Mouse (Mus musculus) G1E (cell line): ENCODE results near the gene Rgs10. TPM values are rescaled to one million over a fixed set of nuclear protein-coding genes. Genes with fewer than 3 reads are reported as not detected.

Experiments
- ATAC-seq: 2 replicates; pipeline ENCODE4 v1.8.0; 2016; ENCODE audit warnings: mild to moderate bottlenecking; ENCODE audit not compliant: insufficient number of reproducible peaks, poor library complexity, low FRiP score, severe bottlenecking; ENCODE audit errors: extremely low read depth
- DNase-seq: peaks from one replicate; pipeline ENCODE4 v3.0.0; 2012; ENCODE audit warnings: low spot score
- H3K27me3 ChIP-seq: 2 replicates; pipeline ENCODE4 v1.6.1; 2012; ENCODE audit warnings: mild to moderate bottlenecking, low read length, inconsistent platforms; ENCODE audit not compliant: insufficient read depth
- H3K36me3 ChIP-seq: replicated peaks from 2 replicates; pipeline ENCODE3; 2012; ENCODE audit warnings: mild to moderate bottlenecking, inconsistent platforms
- H3K4me1 ChIP-seq: 2 replicates; pipeline ENCODE4 v1.6.1; 2012; ENCODE audit warnings: low read depth, low read length, inconsistent platforms, mixed read lengths; ENCODE audit not compliant: insufficient read depth
- H3K4me3 ChIP-seq: 2 replicates; pipeline ENCODE4 v1.5.1; 2012; ENCODE audit warnings: low read depth, mild to moderate bottlenecking, inconsistent platforms, low read length, moderate library complexity, mixed read lengths
- H3K9me3 ChIP-seq: replicated peaks from 2 replicates; pipeline ENCODE4 v1.6.1; 2012; ENCODE audit warnings: inconsistent platforms
- CTCF ChIP-seq: IDR thresholded peaks from 2 replicates; pipeline ENCODE4 v1.5.1; 2012; ENCODE audit warnings: low read depth, low read length, inconsistent platforms, mixed read lengths
- GATA1 ChIP-seq: IDR thresholded peaks from 2 replicates; pipeline ENCODE4 v1.6.1; 2012; ENCODE audit warnings: borderline replicate concordance, low read length, inconsistent platforms, mixed read lengths
- GATA2 ChIP-seq: IDR thresholded peaks from 2 replicates; pipeline ENCODE4 v1.6.1; 2012; ENCODE audit warnings: low read depth, low read length, inconsistent platforms, borderline replicate concordance
- POLR2AphosphoS5 ChIP-seq: IDR thresholded peaks from 2 replicates; pipeline ENCODE4 v1.6.1; 2012; ENCODE audit warnings: low read depth, low read length, inconsistent platforms; ENCODE audit not compliant: insufficient replicate concordance
- TAL1 ChIP-seq: conservative IDR thresholded peaks from 2 replicates; pipeline ENCODE4 v1.6.1; 2012; ENCODE audit warnings: low read depth, low read length, inconsistent platforms, mixed read lengths
- polyA plus RNA-seq: library from polyadenylated mRNA; stranded (reverse); fragments of >175 nt; gene quantifications from 2 replicates; pipeline ENCODE4 v1.2.3, GENCODE M21; 2012
- total RNA-seq, 2 experiments: library from RNA; stranded (forward) in 1 of 2; stranded (reverse) in 1 of 2; fragments of 200-1000 nt in 1 of 2; fragments of >200 nt in 1 of 2; fragmentation: Nextera tagmentation in 1 of 2; gene quantifications; 2 replicates each; pipeline ENCODE4 v1.2.3; 2014 to 2017

The Rgs10 gene
- total and polyA plus RNA-seq, 3 experiments, result 121 to 172 (median 133) TPM

DNA sequence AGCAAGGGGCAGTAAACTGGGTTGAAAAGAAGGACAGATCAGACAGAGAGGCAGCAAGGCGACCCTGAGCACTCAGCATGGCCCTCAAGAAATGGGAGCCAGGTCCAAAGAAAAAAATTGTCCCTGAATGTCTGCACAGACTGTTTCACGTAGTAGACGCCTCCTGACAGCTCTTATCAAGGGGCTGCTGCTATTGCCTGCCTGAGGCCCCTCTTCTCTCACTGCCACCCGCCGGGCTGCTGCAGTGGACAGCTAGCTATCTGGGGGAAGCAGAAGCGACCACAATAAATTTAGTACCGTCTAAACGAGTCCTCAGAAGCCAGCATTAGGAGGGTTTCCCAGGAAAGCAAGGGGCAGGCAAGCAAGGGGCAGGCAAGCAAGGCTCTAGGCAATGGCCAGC, 4.1 kb downstream of the Rgs10 start:
- ATAC-seq (peak; percentile 80), DNase-seq (peak; percentile 66)
- H3K9me3 ChIP-seq, result no peaks in the 10 kb centered on the region
- H3K4me3 ChIP-seq, result peak overlapping the region; percentile 85; the same call in 1 of the 2 replicates
- TF ChIP-seq CTCF (no peak), TAL1 (peak; percentile 64)
- peaks cover 82% of the 10 kb centered on the region for H3K4me1 ChIP-seq
- peaks cover 53% of the 10 kb centered on the region for H3K36me3 ChIP-seq
- H3K27me3 ChIP-seq, result no peaks in the 10 kb centered on the region

DNA sequence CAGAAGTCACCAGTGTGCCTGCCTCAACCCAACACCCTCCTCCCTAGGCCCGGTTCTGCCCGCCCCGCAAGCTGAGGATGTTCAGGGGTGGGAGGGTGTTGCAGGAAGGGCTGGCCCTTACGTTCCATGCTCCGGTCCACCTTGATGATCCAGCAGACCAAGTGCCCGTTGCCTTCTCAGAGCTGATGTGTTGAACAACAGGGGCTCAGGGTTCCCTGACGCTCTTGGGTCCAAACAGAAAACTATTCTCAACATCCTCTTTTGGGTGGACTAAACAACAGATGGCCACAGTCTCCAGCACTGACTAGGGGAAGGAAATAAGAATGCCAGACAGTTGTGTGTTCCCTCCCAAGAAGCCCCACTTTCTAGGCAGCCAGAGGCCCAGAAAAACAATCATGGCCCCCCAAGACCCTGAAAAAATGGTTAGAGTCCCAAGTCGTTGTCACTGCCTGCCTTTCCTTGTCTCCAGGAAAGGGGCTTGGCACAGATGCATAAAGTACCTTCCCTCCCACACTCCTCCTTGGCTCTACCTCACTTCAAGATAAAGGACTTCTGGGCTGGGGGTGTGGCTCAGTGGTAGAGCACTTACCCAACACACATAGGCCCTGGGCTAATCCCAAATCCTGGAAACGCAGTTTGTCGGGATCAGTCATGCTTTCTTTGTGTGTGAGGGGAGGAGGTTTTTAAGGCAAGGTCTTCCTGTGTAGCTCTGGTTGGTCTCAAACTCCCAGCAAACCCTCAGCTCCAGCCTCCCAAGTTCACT, 6.3 kb downstream of the Rgs10 start:
- DNase-seq (no peak), ATAC-seq (no peak)
- no peak for TF ChIP-seq GATA1
- TF ChIP-seq POLR2AphosphoS5, result no peak
- no peak for TF ChIP-seq GATA2
- no peak; the same call in 1 of the 2 replicates for TF ChIP-seq TAL1
- TF ChIP-seq CTCF, result no peak
- H3K9me3 ChIP-seq, result no peaks in the 10 kb centered on the region
- peaks cover 77% of the 10 kb centered on the region for H3K4me1 ChIP-seq
- peaks cover 72% of the 10 kb centered on the region for H3K36me3 ChIP-seq
- H3K27me3 ChIP-seq, result no peaks in the 10 kb centered on the region
- H3K4me3 ChIP-seq, result peak overlapping the region; percentile 58; the same call in 1 of the 2 replicates

DNA sequence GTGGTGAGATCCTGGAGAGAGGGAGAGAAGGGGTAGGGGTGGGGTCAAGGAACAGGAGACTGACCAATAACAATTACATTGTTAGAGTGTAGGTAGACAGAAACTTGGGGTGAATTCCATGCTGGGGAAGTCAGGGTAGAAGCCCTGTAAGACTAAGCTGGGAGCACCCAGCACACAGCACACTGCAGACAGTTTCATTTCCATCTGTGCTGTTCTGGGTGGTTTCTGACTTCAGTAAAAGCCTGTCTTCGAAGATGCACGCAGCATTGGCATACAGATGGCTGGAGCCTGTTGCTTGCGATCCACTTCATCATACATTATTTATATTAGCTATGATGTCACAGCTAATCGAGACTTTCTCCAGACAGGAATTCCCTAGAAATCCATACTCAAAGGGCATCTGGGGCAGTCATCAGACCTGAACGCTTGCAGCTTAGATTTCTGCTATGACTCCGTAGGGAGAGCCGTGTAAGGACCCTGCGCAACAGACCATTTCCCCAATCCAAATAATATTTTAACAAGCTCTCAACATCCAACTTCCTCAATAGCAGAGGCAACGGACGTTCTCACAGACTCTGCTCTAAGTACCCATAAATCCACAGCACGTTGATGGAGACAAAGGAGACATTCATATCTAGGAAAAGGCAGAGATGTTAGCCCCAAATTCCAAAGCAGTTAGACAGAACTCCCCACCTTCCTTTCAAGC, 7.7 kb downstream of the Rgs10 start:
- H3K36me3 ChIP-seq, result peaks cover 81% of the 10 kb centered on the region
- no peaks in the 10 kb centered on the region for H3K27me3 ChIP-seq
- TF ChIP-seq TAL1 (no peak), GATA2 (no peak), GATA1 (no peak), CTCF (no peak)
- no peak for DNase-seq
- ATAC-seq, result no peak
- H3K4me1 ChIP-seq, result peaks cover 80% of the 10 kb centered on the region
- H3K4me3 ChIP-seq, result no peak overlapping the region
- no peaks in the 10 kb centered on the region for H3K9me3 ChIP-seq

DNA sequence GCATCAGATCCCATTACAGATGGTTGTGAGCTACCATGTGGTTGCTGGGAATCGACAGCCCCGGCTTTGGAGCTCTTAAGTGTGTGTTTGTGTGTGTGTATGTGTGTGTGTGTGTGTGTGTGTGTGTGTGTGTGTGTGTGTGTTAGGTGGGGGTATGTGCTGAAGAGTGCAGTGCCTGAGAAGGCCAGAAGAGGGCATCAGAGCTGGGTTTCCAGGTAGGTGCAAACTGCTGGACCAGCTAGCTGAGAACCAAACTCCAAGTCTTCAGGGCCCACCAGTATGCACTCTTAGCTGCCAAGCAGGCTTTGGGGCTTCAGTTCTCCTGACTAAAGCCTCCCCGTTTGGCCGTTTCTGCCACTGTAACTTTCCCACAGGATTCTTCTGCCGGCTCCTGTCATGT, 10.3 kb downstream of the Rgs10 start:
- ATAC-seq (no peak), DNase-seq (no peak)
- Histone ChIP-seq H3K27me3 (no peaks in the 10 kb centered on the region), H3K36me3 (peaks cover 82% of the 10 kb centered on the region), H3K9me3 (no peaks in the 10 kb centered on the region), H3K4me3 (no peak overlapping the region), H3K4me1 (peaks cover 79% of the 10 kb centered on the region)
- TF ChIP-seq GATA1 (no peak), TAL1 (no peak), CTCF (no peak), POLR2AphosphoS5 (no peak), GATA2 (no peak)

- Histone ChIP-seq H3K4me1 (peaks cover 81% of the 10 kb centered on the region), H3K36me3 (peaks cover 86% of the 10 kb centered on the region), H3K27me3 (no peaks in the 10 kb centered on the region), H3K4me3 (peak overlapping the region; percentile 47; the same call in 1 of the 2 replicates), H3K9me3 (peaks cover 11% of the 10 kb centered on the region)
- DNase-seq (no peak), ATAC-seq (peak; percentile 67)
- TF ChIP-seq TAL1 (peak; percentile 67), GATA2 (no peak)
These were observed 14.6 kb downstream of the Rgs10 start for GRCm38 (mm10) chr7:128403988-128404387.

- Histone ChIP-seq H3K36me3 (peaks cover 86% of the 10 kb centered on the region), H3K9me3 (peaks cover 11% of the 10 kb centered on the region), H3K4me1 (peaks cover 85% of the 10 kb centered on the region), H3K27me3 (no peaks in the 10 kb centered on the region), H3K4me3 (peak overlapping the region; percentile 47; the same call in 1 of the 2 replicates)
- ATAC-seq (no peak), DNase-seq (no peak)
- TF ChIP-seq POLR2AphosphoS5 (no peak), GATA2 (no peak), TAL1 (no peak), CTCF (no peak), GATA1 (no peak)
These were observed 15.0 kb downstream of the Rgs10 start for GRCm38 (mm10) chr7:128403586-128403985.
